Mouse (Mus musculus) midbrain, postnatal 0 days (tissue): ENCODE data around the gene Popdc2. TPM values are rescaled to one million over a fixed set of nuclear protein-coding genes. Genes with fewer than 3 reads are reported as not detected.

Experiments used
- ATAC-seq: fragments of 200-750 bp; cut with Nextera tagmentation; 2 replicates; pipeline ENCODE4 v1.8.0; 2017; ENCODE audit warnings: moderate number of reproducible peaks, mild to moderate bottlenecking, moderate TSS enrichment, moderate library complexity; ENCODE audit not compliant: low FRiP score
- DNase-seq: peaks from one replicate; pipeline ENCODE4 v3.0.0-alpha.2; 2015; ENCODE audit warnings: low spot score
- H3K27ac ChIP-seq: fragments of 300-500 bp; sonication (generic); 2 replicates; pipeline ENCODE4 v1.5.1; 2014; ENCODE audit warnings: low read depth, mild to moderate bottlenecking, low read length, mixed read lengths
- H3K27me3 ChIP-seq: fragments of 300-500 bp; sonication (generic); 2 replicates; pipeline ENCODE4 v1.6.1; 2014; ENCODE audit warnings: low read length, control low read depth, mixed read lengths; ENCODE audit not compliant: insufficient read depth
- H3K36me3 ChIP-seq: fragments of 300-500 bp; sonication (generic); 2 replicates; pipeline ENCODE4 v1.6.1; 2014; ENCODE audit warnings: low read length, control low read depth, mixed read lengths; ENCODE audit not compliant: insufficient read depth
- H3K4me1 ChIP-seq: fragments of 300-500 bp; sonication (generic); 2 replicates; pipeline ENCODE4 v1.6.1; 2014; ENCODE audit warnings: mild to moderate bottlenecking, control low read depth, antibody characterized with exemption, low read length, mixed read lengths; ENCODE audit not compliant: insufficient read depth
- H3K4me2 ChIP-seq: fragments of 300-500 bp; sonication (generic); 2 replicates; pipeline ENCODE4 v1.6.1; 2014; ENCODE audit warnings: low read depth, mild to moderate bottlenecking, low read length, mixed read lengths; ENCODE audit not compliant: poor library complexity, severe bottlenecking
- H3K4me3 ChIP-seq: fragments of 300-500 bp; sonication (generic); 2 replicates; pipeline ENCODE4 v1.5.1; 2014; ENCODE audit warnings: low read depth, mild to moderate bottlenecking, low read length, moderate library complexity
- H3K9ac ChIP-seq: fragments of 300-500 bp; sonication (generic); replicated peaks from 2 replicates; pipeline ENCODE4 v1.6.1; 2014; ENCODE audit warnings: mild to moderate bottlenecking, low read length, moderate library complexity, mixed read lengths; ENCODE audit not compliant: poor library complexity, severe bottlenecking
- H3K9me3 ChIP-seq: fragments of 300-500 bp; sonication (generic); 2 replicates; pipeline ENCODE4 v1.6.1; 2016; ENCODE audit warnings: low read length, control low read depth
- CTCF ChIP-seq: IDR thresholded peaks from 2 replicates; pipeline ENCODE4 v1.5.1; 2016; ENCODE audit warnings: antibody characterized with exemption, mild to moderate bottlenecking
- WGBS: fragments of 180-500 bp; shearing (Covaris S2); extraction: QIAGEN DNeasy Blood & Tissue Kit; methylation state at CpG from one replicate; pipeline ENCODE4 v1.1.7; 2014; 5-methylcytosine and 5-hydroxymethylcytosine counted together
- polyA plus RNA-seq: library from polyadenylated mRNA; unstranded; fragments of >200 nt; fragmentation: Nextera tagmentation; extraction: Ambion mirVana; gene quantifications from 2 replicates; pipeline ENCODE4 v1.2.1, GENCODE M21; 2015
- total RNA-seq: library from RNA; depleted of rRNA; stranded (reverse); fragments of >200 nt; gene quantifications from 2 replicates; pipeline ENCODE4 v1.2.3, GENCODE M21; 2014

The Popdc2 gene
- total and polyA plus RNA-seq, 2 experiments from 2014 or later = 0.49 to 1.5 TPM

GRCm38 (mm10) chr16:38379926-38380325, 17.9 kb downstream of the Popdc2 start:
- H3K9ac ChIP-seq = no peak overlapping the region
- H3K9me3 ChIP-seq = no peaks in the 10 kb centered on the region
- no peaks in the 10 kb centered on the region for H3K36me3 ChIP-seq
- H3K4me3 ChIP-seq = no peak overlapping the region
- H3K27ac ChIP-seq = no peak overlapping the region
- no peaks in the 10 kb centered on the region for H3K4me1 ChIP-seq
- DNase-seq = no peak
- no peak for ATAC-seq
- TF ChIP-seq CTCF = no peak
- WGBS = 87% methylated on average over 3 of the region's 3 CpGs
- H3K4me2 ChIP-seq = no peak overlapping the region
- H3K27me3 ChIP-seq = no peaks in the 10 kb centered on the region

- Histone ChIP-seq H3K9me3 (no peaks in the 10 kb centered on the region), H3K4me3 (no peak overlapping the region), H3K4me1 (no peaks in the 10 kb centered on the region), H3K4me2 (no peak overlapping the region), H3K27ac (no peak overlapping the region), H3K9ac (no peak overlapping the region), H3K27me3 (no peaks in the 10 kb centered on the region), H3K36me3 (no peaks in the 10 kb centered on the region)
- 86% methylated on average over 2 of the region's 2 CpGs for WGBS
- no peak for TF ChIP-seq CTCF
- DNase-seq (no peak), ATAC-seq (no peak)
Measured at GRCm38 (mm10) chr16:38383683-38384082, 21.7 kb downstream of the Popdc2 start.

- H3K4me3 ChIP-seq = no peak overlapping the region
- no peak overlapping the region for H3K9ac ChIP-seq
- ATAC-seq (no peak), DNase-seq (no peak)
- H3K27me3 ChIP-seq = no peaks in the 10 kb centered on the region
- no peak for TF ChIP-seq CTCF
- H3K4me1 ChIP-seq = no peaks in the 10 kb centered on the region
- no peak overlapping the region for H3K4me2 ChIP-seq
- no peaks in the 10 kb centered on the region for H3K9me3 ChIP-seq
- WGBS = 87% methylated on average over 6 of the region's 6 CpGs
- H3K27ac ChIP-seq = no peak overlapping the region
- H3K36me3 ChIP-seq = no peaks in the 10 kb centered on the region
Measured at GRCm38 (mm10) chr16:38385184-38385634, 23.2 kb downstream of the Popdc2 start.

- Histone ChIP-seq H3K4me2 (no peak overlapping the region), H3K4me1 (no peaks in the 10 kb centered on the region), H3K27me3 (no peaks in the 10 kb centered on the region), H3K27ac (no peak overlapping the region), H3K9me3 (no peaks in the 10 kb centered on the region), H3K4me3 (no peak overlapping the region), H3K9ac (no peak overlapping the region), H3K36me3 (no peaks in the 10 kb centered on the region)
- ATAC-seq (no peak), DNase-seq (no peak)
- no peak for TF ChIP-seq CTCF
- 98% methylated on average over 4 of the region's 4 CpGs for WGBS
Measured at GRCm38 (mm10) chr16:38385700-38386099, 23.7 kb downstream of the Popdc2 start.

- Histone ChIP-seq H3K9ac (no peak overlapping the region), H3K36me3 (no peaks in the 10 kb centered on the region), H3K9me3 (no peaks in the 10 kb centered on the region), H3K27ac (no peak overlapping the region), H3K27me3 (no peaks in the 10 kb centered on the region), H3K4me1 (no peaks in the 10 kb centered on the region), H3K4me2 (no peak overlapping the region), H3K4me3 (no peak overlapping the region)
- ATAC-seq (no peak), DNase-seq (no peak)
- WGBS = 86% methylated on average over 6 of the region's 6 CpGs
- TF ChIP-seq CTCF = no peak
Measured at GRCm38 (mm10) chr16:38387389-38387788, 25.4 kb downstream of the Popdc2 start.

DNA sequence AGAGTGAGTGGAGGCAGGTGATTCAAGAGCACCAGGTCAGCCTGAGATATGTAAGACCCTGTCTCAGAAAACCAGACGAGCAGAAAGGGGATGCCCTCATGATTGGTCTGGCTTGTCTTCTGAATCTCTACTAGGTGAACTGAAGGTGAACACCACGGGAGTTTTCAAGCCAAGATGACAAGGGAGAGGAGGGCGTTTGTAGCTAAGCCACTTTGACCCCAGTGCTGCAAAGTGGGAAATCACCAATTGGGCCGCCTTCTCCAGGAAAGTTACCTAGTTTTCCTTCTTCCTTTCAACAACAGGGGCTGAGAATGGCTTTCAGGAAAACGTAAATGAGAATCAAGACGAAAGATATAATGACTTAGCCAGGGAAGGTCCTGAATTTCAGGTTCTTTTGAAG, 26.7 kb downstream of the Popdc2 start:
- DNase-seq (no peak), ATAC-seq (no peak)
- Histone ChIP-seq H3K27ac (no peak overlapping the region), H3K4me2 (no peak overlapping the region), H3K4me3 (no peak overlapping the region), H3K4me1 (no peaks in the 10 kb centered on the region), H3K9ac (no peak overlapping the region), H3K9me3 (no peaks in the 10 kb centered on the region), H3K36me3 (no peaks in the 10 kb centered on the region), H3K27me3 (no peaks in the 10 kb centered on the region)
- WGBS = 80% methylated on average over 6 of the region's 6 CpGs
- TF ChIP-seq CTCF = no peak
